Mouse (Mus musculus) v-Abl transformed pro-B cells (cell line): Measurements from ENCODE around the gene Nav2.

Experiments
- in situ Hi-C, 2 experiments: fragments of 400-800 bp; cut with MboI; formaldehyde crosslinking; loops; one replicate each; pipeline ENCODE4 v1.15.1; 2025; ENCODE audit not compliant: unreplicated experiment in 2 of 2

Nav2 gene

DNA sequence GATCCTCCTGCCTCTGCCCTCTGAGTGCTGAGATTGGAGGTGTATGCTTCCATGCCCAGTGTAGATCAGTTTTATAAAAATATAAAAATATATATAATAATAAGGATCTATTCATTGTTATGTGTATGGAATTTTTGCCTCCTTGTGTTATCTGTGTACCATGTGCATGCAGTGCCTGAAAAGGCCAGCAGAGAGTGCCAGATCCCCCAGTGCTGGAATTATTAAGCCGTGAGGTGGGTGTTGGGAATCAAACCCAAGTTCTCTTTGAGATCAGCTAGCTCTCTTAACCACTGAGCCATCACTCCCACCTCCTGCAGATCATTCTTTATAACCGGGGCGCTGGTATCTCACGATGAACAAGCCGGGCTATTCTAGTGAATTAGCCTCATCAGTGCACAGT, 346.5 kb downstream of the Nav2 start:
- in situ Hi-C loops: no loop called here

DNA sequence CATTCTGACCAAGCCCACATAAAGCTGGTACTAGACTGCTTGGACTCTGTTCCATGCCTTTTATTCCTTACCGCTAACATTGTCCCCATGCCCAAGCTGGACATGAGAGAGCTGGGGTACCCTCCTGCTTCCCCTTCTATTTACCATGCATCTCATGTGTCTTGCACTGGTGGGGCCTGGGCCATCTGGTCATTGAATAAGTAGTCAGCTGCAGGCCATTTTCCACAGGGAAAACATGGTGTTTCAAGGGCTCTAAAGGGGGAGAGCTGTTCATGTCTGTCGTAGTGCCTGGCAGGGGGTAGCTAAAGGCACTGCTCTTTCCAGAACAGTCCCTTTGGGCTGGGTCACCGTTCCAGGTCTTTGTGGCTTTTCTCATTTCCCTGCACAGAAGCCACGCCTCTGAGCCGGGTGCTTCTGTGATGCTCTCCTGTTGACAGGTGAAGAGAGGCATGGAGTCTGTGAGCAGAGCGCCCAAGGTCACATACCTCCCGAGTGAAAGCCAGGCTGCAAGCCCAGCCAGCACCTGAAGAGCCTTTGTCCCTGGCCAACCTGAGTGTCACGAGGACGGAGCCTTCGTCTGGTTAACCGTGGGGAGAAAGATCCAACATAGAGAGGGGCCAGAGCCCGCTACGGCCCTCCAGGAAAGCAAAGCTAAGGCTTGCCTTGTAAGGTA, 348.9 kb downstream of the Nav2 start:
- in situ Hi-C loops: no loop called here

DNA sequence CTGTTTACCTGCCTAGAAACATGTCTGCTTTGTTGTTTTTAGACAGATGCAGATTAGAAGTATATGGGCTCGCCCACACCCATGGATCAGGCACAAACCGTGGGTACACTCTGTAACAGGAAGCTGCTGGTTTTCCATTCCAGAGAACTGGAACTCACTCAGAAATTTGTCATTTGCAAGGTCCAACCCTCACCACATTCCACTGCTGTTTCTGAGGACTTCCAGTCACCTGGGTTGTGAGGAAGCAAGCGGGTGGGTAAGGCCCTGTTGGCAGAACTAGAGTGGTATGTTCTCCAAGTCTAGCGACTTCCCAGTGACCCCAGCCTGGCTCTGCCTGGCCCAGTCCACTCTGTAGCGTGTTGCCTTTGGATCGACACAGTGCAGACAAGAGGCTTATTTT, 349.6 kb downstream of the Nav2 start:
- in situ Hi-C loops: no loop called here

DNA sequence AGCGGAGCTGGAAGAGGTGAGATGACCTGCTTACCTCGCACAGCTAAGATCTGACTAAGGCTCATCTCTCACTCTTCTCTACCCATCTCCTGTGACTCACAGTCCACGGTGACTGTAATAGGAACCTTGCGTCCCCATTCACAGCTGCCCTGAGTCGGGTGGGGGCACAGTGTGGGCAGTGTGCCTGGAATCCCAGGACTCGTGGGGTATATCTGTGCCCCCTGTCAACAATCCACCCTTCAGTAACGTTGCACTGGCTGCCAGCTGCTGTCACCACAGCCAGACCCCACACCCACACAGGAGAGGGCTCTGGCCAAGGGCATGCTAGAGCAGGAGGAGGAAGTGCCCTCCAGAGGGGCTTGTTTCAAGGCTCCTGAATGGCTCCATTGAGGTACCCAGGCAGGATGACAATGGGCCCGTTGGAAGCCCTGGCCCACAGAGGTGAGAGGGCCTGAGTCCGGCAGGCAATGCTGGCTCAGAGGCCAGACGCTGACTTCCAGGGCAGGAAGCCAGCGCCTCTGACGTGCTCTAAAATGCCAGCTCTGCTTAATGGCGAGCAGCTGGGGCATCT, 353.5 kb downstream of the Nav2 start:
- in situ Hi-C loops: no loop called here

DNA sequence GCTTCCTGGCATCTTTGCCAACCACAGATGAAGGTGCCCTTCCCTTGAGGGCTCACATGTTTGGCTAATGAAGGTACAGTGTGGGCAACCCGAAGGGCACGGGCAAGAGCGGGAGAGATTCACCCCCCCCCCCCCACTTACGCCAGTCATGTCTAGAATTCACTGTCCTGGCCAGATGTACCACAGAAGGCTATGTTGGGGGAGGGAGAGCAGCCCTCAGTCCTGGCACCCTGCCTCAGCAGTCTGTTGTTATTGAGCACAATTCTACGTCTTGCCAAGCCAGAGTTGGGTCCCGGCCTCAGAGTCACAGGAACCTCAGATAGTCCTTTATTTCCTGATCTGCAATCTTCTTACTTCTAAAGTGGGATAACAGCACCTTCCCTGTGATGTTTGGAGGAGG, 357.9 kb downstream of the Nav2 start:
- in situ Hi-C loops: no loop called here

DNA sequence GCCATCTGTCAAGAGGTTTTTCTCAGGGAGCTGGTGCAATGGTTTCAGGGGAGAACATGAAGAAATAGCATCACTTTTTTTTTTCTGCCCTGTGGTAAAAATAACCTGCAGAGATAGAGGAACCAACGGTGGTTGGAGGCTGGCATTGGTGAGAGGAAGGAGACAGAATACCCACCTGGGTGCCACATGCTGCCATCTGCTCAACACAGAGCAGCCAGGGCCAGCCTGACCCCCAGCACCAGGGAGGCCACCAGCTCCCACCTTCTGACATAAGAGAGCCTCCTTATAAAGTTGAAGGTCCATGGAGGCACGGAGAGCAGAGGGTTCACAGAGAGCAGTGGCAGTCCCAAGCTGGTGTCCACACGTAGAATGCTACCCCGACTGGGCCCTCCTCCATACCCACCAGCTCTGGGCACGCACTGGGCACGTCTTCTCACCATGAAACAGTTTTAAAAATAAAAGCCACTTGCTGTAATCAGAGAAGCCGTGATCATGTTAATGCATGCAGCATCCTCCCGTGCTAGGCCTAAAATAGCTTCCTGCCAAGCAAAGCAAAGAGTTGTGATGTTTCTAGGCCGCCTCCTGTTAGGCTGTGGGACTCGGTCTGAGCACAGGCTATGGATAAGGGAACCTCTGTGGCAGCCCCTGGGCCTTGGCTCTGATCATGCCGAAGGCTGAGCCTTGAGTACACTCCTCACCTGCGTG, 359.3 kb downstream of the Nav2 start:
- in situ Hi-C loops: no loop called here

DNA sequence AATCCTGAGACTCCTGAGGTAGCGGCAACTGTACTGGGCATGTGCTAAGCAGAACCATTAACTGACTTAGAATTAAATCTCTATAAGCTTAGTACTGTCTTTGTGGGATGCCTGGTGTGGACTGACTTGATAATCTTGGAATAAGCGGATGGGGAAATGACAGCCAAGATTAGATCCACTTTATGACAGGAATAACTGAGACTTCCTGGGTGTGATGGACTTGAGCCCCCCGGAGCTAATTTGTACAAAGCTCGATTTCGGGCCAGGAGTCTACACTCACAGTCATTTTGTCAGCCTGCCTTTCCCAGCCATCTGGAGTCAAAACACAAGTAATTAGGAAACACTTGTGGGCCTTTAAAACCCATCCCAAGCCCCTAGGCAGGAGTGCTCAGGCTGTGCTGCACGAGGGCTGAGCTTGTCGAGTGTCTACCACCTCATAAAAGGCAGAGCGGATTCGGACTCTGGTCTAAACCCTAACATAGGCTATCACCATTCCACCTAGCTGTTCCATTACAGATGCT, 359.9 kb downstream of the Nav2 start:
- in situ Hi-C loops: no loop called here

DNA sequence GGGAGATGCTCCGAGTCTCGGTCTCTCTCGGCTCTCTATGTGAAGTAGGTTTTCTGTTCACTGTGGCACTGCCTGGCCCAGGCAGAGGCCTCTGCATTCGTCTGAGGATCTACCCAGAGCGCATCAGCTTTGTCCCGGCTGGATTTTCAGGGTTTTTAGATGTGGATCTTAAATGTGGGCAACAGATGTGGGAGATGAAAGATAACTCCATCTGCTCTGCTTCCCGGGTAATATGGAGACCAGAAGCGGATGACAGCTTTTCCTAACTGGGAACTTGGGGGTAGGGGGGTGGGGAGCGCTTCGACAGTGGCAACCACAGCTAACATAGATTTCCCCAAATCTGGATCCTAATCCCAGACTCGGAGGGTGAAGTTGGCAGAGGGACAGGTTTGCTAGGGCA, 362.3 kb downstream of the Nav2 start:
- in situ Hi-C loops: loop anchor here (5.0 to 10.0 kb wide), 4 partner anchors 139 to 524 kb away; no protein-coding TSS in a partner anchor

DNA sequence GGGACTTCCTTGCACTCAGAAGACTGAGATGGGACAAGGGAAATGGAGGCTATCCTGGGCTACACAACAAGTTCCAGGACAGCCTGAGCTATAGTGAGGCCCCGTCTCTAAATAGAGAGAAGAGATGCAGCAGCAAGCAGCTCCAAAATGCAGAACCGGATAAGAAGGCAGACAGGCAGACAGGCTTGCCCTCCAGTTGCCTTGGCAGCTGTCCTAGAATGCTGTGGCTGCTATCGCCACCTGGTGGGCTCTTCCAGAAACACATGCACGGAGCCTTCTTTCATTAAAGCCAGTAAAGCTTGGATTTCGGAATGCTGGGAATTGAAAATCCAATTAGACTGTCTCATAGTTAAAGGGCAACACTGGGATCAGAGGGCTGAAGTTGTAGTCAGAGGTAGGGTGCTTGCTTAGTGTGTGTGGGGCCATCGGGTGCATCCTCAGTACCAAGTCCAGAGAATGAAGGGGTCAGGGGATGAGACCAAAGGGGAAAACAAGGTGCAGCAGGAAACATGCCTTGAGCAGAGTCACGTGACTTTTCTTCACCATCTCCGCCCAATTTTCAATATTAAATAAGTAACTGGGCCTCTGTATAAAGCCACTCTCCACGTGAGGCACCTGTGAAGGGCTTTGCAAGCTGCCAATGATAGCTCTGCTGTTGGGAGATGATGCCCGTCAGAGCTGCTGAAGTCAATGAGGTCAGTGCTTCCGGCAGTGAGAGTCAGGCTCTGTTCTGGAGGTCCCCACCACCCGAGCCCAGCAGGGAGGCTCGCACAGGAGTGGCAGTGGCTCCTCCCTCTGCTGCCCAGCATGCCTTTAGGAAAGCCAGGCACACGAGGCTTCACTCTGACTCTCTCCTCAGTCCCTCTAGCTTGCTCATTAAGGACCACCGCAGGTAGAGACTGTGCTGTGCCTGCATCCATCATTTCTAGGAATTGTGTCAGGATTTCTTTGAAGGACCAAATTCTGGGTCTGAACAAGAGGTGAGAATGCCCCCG, 364.2 kb downstream of the Nav2 start:
- in situ Hi-C loops: loop anchor here (5.0 to 10.0 kb wide), 4 partner anchors 140 to 525 kb away; no protein-coding TSS in a partner anchor

DNA sequence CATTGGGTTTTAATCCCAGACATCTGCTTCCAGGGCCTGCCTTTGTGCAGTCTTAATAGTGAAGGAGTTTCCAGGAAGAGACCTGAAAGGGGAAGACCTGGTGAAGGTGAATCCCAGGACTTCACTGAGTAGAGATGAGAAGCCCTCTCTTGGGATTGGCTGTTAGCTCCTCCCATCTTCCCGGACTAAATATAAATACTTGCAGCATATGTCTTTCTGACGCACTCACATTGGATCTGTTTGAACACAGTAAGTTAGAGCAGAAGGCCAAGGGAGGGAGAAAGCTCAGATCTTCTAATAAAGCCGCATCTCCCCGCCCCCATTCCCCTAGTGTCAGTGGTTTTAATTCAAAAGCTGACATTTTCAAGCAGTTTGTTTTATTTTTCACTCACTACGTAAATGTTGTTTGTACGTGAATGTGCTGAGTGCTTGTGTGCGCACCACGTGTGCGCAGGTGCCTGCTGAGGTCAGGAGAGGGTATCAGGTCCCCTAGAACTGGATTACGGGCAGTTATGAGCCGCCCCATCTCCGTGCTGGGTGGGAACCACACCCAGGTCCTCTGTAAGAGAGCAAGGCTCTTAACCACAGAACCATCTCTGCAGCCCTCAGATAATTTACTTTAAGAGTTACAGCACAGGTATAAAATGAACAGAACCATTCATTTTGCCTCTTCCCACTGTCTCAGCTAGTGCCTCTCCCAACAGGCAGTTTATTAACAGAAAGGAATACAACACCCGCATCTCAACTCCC, 365.6 kb downstream of the Nav2 start:
- in situ Hi-C loops: loop anchor here (5.0 to 10.0 kb wide), 4 partner anchors 142 to 527 kb away; no protein-coding TSS in a partner anchor

DNA sequence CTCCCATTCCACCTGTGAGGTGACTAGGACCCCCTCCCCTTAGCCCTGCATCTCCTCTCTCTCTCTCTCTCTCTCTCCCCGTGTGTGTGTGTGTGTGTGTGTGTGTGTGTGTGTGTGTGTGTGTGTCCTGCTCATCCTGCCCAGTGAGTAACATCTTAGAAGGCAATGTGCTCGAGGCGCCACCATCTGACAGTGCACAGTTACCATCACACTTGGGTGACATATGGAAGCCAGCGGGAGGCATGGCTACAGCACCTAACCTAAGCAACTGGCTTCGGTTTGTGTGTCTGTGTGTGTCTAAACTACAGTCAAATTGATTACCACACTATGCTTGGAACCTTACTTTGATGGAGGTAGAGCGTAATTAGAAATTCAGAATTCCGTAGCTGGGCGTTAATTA, 366.2 kb downstream of the Nav2 start:
- in situ Hi-C loops: loop anchor here (5.0 to 10.0 kb wide), 4 partner anchors 142 to 527 kb away; no protein-coding TSS in a partner anchor

DNA sequence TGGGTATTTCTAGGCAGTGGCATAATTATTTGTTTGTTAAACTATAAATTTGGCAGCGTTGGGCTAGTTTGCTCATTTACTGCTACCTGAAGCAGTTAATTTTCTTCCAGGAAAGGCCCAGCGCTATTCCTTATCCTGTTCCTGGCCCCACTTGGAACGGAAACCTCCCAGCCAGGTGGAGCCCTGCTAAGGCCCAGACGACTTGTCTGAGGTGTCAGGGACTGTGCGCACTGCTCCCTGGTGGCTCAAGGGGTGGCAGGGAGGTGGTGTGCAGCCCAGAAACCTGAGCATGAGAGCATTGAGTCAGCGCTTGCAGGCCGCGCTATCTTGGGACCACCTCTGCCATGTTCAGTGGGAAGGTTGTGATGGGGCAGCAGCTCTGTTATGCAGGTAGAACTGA, 367.6 kb downstream of the Nav2 start:
- in situ Hi-C loops: loop anchor here in 1 of 2 experiments (10.0 kb wide), 1 partner anchor 149 kb away; no protein-coding TSS in a partner anchor

DNA sequence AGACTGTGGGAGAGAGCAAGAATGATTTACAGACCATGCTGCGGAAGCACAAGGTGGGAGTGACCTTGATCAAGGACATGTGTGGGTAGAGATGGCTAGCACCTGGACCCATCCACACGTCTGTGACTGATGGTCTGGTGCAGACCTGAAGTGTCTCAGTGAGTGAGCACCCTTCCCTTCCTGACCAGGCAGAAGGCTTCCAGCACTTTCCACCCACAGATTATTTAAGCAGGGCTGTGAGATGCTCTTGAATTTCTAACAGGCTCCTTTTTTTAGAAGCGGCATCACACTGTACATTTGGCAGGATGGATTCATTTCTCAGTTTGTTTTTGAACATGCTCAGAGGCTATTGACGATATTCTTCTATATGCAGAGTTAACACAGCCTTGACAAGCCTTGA, 369.2 kb downstream of the Nav2 start:
- in situ Hi-C loops: loop anchor here in 1 of 2 experiments (10.0 kb wide), 1 partner anchor 147 kb away; no protein-coding TSS in a partner anchor

DNA sequence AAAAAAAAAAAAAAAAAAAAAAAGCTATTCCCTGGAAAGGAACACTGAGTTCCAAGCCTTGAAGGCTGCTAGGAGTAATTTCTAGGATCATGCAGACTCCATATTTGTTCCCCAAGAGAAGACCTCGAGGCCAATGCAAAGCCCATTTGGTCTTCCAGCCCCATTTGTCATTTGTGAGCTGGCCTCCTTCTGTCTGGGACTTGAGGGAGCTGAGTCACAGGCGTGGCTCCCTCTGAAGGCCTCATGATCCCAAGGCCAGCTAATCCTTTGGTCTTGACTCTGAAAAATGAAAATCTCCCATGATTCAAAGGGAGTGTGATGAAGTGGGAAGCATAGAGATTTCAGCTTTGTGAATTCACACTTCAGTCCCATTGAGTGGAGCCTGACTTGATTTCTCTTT, 370.0 kb downstream of the Nav2 start:
- in situ Hi-C loops: loop anchor here in 1 of 2 experiments (10.0 kb wide), 1 partner anchor 146 kb away; no protein-coding TSS in a partner anchor

DNA sequence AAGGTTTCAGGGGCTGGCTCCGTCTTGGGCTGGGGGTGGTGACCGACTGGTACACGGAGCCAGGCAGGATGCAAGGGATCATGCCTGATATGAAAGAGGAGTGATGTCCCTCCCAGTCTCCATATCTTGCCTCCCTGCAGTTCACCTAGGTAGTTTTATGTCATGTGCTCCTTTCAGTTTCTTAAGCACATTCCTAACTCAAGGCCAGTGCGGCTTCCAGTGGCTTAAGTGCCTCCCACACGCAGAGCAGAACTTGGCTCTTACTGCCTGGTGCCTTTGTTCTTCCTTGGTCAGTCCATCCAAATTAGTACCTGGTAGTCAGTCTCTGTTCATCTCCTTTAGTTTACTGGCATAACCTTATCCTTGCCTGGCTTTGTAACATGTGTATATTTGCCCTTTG, 371.9 kb downstream of the Nav2 start:
- in situ Hi-C loops: no loop called here

DNA sequence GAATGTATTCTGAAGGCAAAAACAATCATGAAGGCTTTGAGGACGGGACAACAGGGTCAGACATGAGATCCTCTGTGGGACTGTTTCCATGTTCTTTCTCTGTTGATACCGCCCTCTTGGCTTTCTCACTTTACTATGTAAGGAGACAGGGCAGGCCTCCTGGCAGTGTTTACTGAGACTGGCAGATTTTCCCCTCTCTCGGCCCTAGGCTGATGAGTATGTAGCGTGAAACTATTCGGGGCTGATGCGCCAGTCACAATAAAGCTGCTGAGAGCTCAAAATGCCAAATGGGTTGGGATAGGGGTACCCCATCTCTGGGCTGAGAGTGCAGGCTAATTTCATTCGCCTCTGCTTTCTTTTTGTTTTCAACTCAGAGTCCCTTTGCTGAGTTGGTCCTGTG, 373.9 kb downstream of the Nav2 start:
- in situ Hi-C loops: no loop called here

DNA sequence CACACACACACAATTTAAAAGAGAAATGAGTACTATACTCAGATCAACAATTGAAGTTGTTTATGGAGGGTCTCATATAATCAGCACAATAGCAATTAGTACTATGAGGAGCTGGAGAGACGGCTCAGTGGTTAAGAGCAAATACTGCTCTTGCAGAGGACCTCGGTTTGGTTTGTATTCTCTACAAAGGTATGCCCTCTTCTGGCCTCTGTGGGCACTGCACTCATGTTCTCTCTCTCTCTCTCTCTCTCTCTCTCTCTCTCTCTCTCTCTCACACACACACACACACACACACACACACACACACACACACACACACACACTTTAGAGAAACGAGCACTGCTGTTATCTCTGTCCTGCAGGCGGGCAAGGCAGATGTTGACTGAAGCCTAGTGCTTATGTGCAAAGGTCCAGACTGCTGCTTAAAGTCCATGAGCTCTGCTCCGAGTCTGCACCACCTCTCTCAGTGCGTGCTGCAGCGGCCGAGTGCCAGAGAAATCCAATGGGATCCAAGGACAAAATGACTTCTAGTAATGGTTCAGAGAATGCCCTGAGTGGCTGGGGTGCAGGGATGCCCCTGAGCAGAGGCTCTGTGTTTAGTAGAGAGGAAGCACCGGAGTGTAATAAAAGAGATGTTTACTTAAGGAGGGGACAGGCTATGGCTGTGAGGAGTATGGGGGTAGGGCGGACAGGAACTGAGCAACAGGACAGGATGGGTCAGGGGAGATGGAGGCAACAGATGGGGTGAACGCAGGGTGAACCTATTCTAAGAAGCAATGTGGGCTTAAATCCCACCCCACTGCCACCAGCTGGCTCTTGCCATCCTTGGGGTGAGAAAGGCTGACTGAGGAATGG, 375.2 kb downstream of the Nav2 start:
- in situ Hi-C loops: no loop called here

DNA sequence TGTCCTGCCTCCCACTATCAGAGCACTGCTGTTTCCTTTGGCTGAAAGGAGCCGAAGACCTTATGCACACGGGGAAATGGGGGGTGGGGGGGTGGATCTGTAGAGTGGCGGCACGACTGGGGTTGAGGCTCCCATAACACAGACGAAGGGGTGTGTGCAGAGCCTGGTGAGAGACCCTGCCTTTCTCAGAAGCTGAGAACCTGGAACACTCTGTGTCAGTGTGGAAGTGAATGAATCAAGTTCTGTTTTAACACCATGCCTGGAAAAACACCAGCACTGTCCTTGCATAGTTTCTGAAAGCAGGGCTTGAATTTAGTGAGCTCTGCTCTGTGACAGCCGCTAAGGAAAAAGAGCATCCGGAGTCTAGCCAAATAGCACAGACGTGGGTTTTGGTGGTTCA, 379.7 kb downstream of the Nav2 start:
- in situ Hi-C loops: no loop called here
